Mouse (Mus musculus): ENCODE results near the gene Cntnap1.

The Cntnap1 gene

GRCm38 (mm10) chr11:101221306-101221986 lies 51.1 kb downstream of the Cntnap1 start:
- DNase-seq = no peak

- DNase-seq = no peak
Measured at GRCm38 (mm10) chr11:101224337-101224736, 54.0 kb downstream of the Cntnap1 start.

GRCm38 (mm10) chr11:101225331-101226064 lies 55.2 kb downstream of the Cntnap1 start:
- peak in 1 of 2 experiments; percentile 10 for DNase-seq

- DNase-seq = peak; percentile 94 to 95
Measured at GRCm38 (mm10) chr11:101226065-101226701, 55.9 kb downstream of the Cntnap1 start, which contains the start of gene Ezh1. Gene Ezh1, minus strand, starts transcription at chr11:101226463.

GRCm38 (mm10) chr11:101229361-101229900 lies 59.1 kb downstream of the Cntnap1 start:
- DNase-seq = peak; percentile 21 to 49

- peak; percentile 42 to 47 for DNase-seq
Measured at GRCm38 (mm10) chr11:101230061-101230511, 59.8 kb downstream of the Cntnap1 start.

GRCm38 (mm10) chr11:101230526-101230925 lies 60.2 kb downstream of the Cntnap1 start:
- peak in 1 of 2 experiments; percentile 42 for DNase-seq

- peak; percentile 75 to 86 for DNase-seq
Measured at GRCm38 (mm10) chr11:101230991-101231871, 60.9 kb downstream of the Cntnap1 start.

GRCm38 (mm10) chr11:101232010-101232839 lies 61.9 kb downstream of the Cntnap1 start:
- DNase-seq = peak; percentile 43 to 53

GRCm38 (mm10) chr11:101233240-101233639 lies 62.9 kb downstream of the Cntnap1 start:
- no peak for DNase-seq

- DNase-seq = no peak
Measured at GRCm38 (mm10) chr11:101234124-101234523, 63.8 kb downstream of the Cntnap1 start.

GRCm38 (mm10) chr11:101235429-101235828 lies 65.1 kb downstream of the Cntnap1 start:
- no peak for DNase-seq

- DNase-seq = no peak
Measured at GRCm38 (mm10) chr11:101236782-101237181, 66.5 kb downstream of the Cntnap1 start.

GRCm38 (mm10) chr11:101238071-101238647 lies 67.8 kb downstream of the Cntnap1 start:
- DNase-seq = no peak
